Mouse (Mus musculus): ENCODE measurements around the gene Apoc3. TPM values are rescaled to one million over a fixed set of nuclear protein-coding genes. Genes with fewer than 3 reads are reported as not detected.

Apoc3 gene
- total RNA-seq, 2 experiments from 2014 or later: not detected

GRCm38 (mm10) chr9:46199609-46200008, 35.8 kb downstream of the Apoc3 start:
- intact Hi-C loops (cut with DNase I; ENCODE audit: low total_unique reads): no loop called here
- DNase-seq: no peak

DNA sequence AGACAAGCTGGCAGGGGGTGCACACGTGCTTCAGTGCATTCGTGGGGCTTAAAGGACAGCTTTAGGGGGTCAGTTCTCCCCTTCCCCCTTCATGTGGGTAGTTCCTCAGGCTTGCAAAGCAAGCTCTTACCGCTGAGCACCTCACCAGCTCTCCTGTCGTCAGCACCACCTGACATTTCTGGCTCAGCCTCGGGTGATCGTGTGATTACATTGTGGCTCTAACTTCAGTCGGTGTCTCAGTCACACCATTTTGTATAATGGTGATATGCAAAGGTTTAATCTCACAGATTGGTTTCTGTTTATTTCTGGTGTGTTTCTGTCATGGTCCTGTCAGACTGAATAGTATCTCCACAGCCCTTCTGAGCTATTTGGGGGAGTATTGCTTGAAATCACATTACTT, 36.5 kb downstream of the Apoc3 start:
- DNase-seq: no peak
- intact Hi-C loops (cut with DNase I; ENCODE audit: low total_unique reads): no loop called here

GRCm38 (mm10) chr9:46198461-46198860, 37.0 kb downstream of the Apoc3 start:
- peak; percentile 27 for DNase-seq
- intact Hi-C loops (cut with DNase I; ENCODE audit: low total_unique reads): no loop called here

GRCm38 (mm10) chr9:46196699-46197169, 38.7 kb downstream of the Apoc3 start:
- no peak for DNase-seq
- intact Hi-C loops (cut with DNase I; ENCODE audit: low total_unique reads): no loop called here

GRCm38 (mm10) chr9:46194809-46195208, 40.6 kb downstream of the Apoc3 start:
- intact Hi-C loops (cut with DNase I; ENCODE audit: low total_unique reads): loop anchor here (5.0 kb wide), 1 partner anchor 188 kb away; no protein-coding TSS in a partner anchor
- DNase-seq: no peak

DNA sequence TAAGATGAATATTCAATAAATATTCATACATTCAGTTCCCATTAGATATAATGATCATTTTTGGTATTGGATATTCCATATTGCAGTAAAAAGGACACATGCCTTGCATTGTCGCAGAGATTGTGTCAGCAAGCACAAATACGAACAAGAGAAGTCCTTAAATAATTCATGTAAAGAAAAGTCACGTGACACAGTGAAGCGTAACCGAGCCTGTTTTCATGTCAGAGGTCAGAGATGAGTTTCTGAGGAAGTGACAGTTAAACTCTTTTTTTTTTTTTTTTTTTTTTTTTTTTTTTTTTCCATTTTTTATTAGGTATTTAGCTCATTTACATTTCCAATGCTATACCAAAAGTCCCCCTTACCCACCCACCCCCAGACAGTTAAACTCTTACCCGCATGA, 42.8 kb downstream of the Apoc3 start:
- intact Hi-C loops (cut with DNase I; ENCODE audit: low total_unique reads): loop anchor here (5.0 kb wide), 1 partner anchor 185 kb away; no protein-coding TSS in a partner anchor
- DNase-seq: no peak

GRCm38 (mm10) chr9:46191644-46192043, 43.8 kb downstream of the Apoc3 start:
- no peak for DNase-seq
- intact Hi-C loops (cut with DNase I; ENCODE audit: low total_unique reads): loop anchor here (5.0 kb wide), 1 partner anchor 184 kb away; no protein-coding TSS in a partner anchor

DNA sequence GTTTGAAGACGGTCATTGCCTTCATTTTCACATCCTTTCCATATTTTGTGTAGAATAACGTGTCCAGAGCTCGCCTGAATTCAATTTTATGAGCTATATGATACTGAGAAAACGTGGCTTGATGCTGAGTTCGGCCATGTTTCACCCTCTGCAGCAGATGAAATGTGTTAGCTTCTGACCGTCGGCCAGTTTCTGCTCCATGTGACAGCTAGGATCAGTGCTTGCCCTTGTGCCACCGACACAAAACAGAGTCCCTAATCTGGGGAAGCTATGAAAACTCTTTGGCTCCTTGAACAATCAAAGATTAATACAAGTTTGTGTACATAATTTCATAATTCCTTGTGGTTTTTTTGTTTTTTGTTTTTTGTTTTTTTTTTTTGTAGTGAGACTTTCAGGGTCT, 44.2 kb downstream of the Apoc3 start:
- intact Hi-C loops (cut with DNase I; ENCODE audit: low total_unique reads): loop anchor here (5.0 kb wide), 1 partner anchor 184 kb away; no protein-coding TSS in a partner anchor
- no peak for DNase-seq

- intact Hi-C loops (cut with DNase I; ENCODE audit: low total_unique reads): no loop called here
Observed at GRCm38 (mm10) chr9:46189381-46189780, 46.1 kb downstream of the Apoc3 start.

GRCm38 (mm10) chr9:46188956-46189355, 46.5 kb downstream of the Apoc3 start:
- intact Hi-C loops (cut with DNase I; ENCODE audit: low total_unique reads): no loop called here
- no peak for DNase-seq

More at GRCm38 (mm10) chr9:46189381-46189780, 46.1 kb downstream of the Apoc3 start:
- DNase-seq: no peak

DNA sequence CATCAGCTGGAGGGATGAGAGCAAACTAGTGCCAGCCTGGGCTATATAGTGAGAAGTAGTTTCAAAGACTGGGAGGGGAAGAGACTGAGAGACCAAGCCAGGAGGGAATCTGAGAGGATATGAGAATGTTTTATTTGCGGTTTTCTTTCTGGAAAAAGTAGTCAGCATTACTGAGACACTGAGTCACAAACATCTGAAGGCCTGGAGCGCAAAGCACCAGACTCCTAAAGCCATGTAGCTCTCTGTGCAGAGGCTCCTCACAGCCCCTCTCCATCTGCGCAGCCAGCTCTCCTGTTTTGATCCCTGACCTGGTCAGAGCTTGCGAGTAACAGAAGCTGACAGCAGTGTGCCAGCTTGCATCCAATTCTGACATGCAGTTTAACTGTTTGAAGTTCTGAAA, 47.1 kb downstream of the Apoc3 start:
- no peak for DNase-seq
- intact Hi-C loops (cut with DNase I; ENCODE audit: low total_unique reads): no loop called here

DNA sequence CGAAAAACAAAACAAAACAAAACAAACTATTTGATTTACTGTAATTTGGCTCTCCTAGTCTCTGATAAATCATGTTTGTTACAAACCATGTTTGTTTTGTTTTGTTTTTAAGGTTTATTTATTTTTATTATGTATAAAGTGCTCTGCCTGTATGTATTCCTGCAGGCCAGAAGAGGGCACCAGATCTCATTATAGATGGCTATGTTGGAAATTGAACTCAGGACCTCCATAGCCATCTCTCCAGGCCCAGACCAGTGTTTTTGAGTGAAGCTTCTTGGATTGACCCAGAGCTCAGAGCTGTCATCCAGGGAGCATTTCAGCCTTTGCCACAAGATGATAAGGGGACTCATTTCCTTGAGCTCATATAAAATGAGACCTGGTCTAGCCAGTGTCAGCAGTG, 49.0 kb downstream of the Apoc3 start:
- DNase-seq: no peak
- intact Hi-C loops (cut with DNase I; ENCODE audit: low total_unique reads): no loop called here

DNA sequence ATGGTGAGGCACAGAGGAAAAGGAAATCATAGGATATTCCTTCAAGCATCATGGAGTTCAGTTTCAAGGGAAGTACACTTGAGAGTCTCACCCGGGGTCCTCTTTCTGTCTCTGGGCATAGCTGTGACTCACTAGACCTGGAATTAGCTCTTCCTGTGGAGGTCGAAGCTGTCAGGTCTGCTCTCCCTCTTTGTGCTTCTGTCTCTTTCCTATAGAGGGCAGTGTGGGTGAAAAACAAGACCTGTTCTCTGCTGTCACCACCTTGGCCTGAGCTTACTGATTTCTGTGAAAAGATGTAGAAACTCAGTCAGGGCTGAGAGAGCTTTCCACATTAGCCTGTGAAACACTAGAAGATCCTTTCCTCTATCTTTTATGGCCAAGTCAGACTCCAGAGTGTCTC, 50.2 kb downstream of the Apoc3 start:
- intact Hi-C loops (cut with DNase I; ENCODE audit: low total_unique reads): no loop called here
- DNase-seq: no peak

DNA sequence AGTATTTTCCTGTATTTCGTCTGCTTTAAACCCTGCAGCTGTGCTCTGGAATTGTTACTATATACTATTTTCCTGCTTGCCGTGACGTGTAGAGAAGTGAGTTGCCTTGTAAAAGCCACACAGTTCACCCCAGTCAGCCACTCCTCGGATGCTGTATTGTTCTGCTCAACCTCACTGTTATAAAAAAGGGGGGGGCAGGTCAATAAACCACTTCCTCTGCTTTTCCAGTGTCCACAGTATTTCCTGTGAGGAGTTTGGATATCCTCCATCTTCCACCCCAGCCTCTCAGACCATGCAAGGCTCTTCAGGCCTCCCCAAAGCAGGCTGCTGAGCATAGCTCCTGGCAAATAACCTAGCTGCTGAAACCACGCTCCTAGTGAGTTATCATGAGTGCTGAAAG, 50.9 kb downstream of the Apoc3 start:
- no peak for DNase-seq
- intact Hi-C loops (cut with DNase I; ENCODE audit: low total_unique reads): no loop called here

Other genes starting within 250 kb of the Apoc3 start
- 10 to 100 TPM; 45.7 to 51.0 TPM for gene Pafah1b2, start 222.9 kb downstream of the Apoc3 start, total RNA-seq (2021)
- gene Sik3, start 222.8 kb downstream of the Apoc3 start, total RNA-seq (2021): 10 to 100 TPM; 37.4 TPM
- not detected for gene Apoa1, start 7.1 kb downstream of the Apoc3 start, total RNA-seq (2021)
- not detected for gene Apoa4, start 5.1 kb upstream of the Apoc3 start, total RNA-seq (2021)
- gene Apoa5, start 33.0 kb upstream of the Apoc3 start, total RNA-seq (2021): not detected
- 10 to 100 TPM; 17.4 to 18.1 TPM for gene Zpr1, start 37.4 kb upstream of the Apoc3 start, total RNA-seq (2021)
- 1 to 10 TPM; 6.4 to 6.7 TPM for gene Bud13, start 47.4 kb upstream of the Apoc3 start, total RNA-seq (2021)
- not detected for gene 4931429L15Rik, start 84.3 kb upstream of the Apoc3 start, total RNA-seq (2021)